Mouse (Mus musculus) ZHBTc4 (cell line): ENCODE results near the gene Fhad1.

Experiments used
- DNase-seq: peaks from one replicate; pipeline ENCODE4 v3.0.0-alpha.2; 2011; ENCODE audit warnings: low read depth, low spot score

Fhad1 gene

GRCm38 (mm10) chr4:141863726-141864280, 151.1 kb downstream of the Fhad1 start:
- DNase-seq, result no peak

DNA sequence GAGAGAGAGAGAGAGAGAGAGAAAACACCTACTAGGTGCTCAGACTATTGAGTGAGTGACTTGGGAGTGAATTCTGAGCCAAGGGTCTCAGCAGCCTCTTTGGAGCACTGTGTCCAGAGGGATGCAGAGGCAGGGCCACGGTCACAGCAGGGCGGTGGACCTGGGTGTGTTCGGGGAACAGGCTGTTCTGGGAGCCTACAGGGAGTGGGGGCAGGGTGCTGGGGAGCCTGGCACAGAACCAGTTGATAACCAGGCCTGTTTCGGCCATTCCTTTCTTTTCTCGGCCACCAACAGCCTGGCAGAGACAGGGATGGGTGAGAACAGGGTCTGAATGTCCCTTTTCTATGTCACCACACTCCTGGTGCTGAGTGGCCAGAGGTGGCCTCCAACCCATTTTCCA, 152.0 kb downstream of the Fhad1 start:
- no peak for DNase-seq

GRCm38 (mm10) chr4:141861591-141862295, 153.1 kb downstream of the Fhad1 start:
- DNase-seq, result no peak

GRCm38 (mm10) chr4:141860246-141860841, 154.5 kb downstream of the Fhad1 start:
- DNase-seq, result no peak

GRCm38 (mm10) chr4:141859351-141859750, 155.5 kb downstream of the Fhad1 start:
- no peak for DNase-seq

- DNase-seq, result no peak
Observed at GRCm38 (mm10) chr4:141858501-141858900, 156.4 kb downstream of the Fhad1 start.

DNA sequence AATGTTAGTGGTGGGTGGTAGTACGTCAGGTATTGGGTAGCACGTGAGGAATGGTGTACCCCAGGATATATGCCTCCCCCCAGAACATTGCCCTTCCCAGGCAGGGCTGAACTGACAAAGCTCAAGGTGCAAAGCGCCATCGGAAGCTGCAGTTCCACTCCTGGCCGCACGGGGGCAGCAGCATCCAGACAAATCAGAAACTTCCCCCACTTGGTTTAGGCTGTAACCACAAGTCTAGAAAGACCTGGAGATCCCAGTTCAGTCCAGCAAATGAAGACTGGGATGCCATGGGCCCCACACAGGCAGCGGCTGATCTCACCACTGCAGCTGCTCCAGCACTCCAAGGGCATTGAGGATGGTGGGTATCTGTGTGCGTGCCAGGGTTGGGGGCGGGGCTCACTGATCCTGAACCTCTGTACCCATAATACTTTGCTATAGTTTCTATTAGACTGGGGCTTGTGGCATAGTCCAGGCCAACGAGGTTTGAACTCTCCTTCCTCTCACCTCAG, 157.4 kb downstream of the Fhad1 start:
- DNase-seq, result peak; percentile 86

DNA sequence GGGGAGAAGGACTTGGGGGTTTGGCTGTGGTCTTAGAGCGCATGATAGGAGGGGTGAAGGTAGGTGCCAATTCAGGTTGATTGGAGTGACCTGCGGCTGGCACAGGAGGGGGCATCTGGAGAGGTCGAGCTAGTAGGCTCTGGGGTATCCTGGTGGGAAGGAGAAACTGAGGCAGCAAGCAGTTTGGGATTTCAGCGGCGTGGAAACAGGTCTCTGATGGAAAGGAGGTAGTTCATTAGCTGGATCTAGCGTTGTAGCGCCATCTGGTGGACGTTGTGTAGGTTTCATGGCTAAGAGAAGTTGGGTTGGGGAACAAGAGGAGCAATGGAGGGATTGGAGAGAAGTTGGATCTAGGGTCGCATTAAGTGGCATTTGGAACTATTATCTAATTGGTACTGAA, 161.4 kb downstream of the Fhad1 start:
- DNase-seq, result peak; percentile 47

- no peak for DNase-seq
Observed at GRCm38 (mm10) chr4:141845999-141846398, 168.9 kb downstream of the Fhad1 start, which contains the start of gene Ctrc. Gene Ctrc, minus strand, starts transcription at chr4:141846359.
